In genomic region chr1:33499603-33500002, GRCm38 (mm10) we compare ENCODE assay signal across 14 mouse cellular contexts.
DNase-seq lines count a peak whose midpoint lies in the region; ATAC-seq and TF ChIP-seq lines count a peak whose summit lies in the region.
"Had no signal": no experiment of that assay in that cellular context is flagged by ENCODE, and none has a peak within 500 bp of the region (broad histone marks: within the 10 kb centered on the region; RNA-seq: fewer than 3 reads in every experiment).

No protein-coding gene starts in this region.

- H3K9me3 ChIP-seq in G1E (replicated peaks): no peaks in the 10 kb centered on the region
- H3K9me3 ChIP-seq in heart, embryonic 10.5 days: no peaks in the 10 kb centered on the region
- H3K9me3 ChIP-seq: lung, embryonic 15.5 days; midbrain, embryonic 15.5 days had no signal

- peaks cover 69% of the 10 kb centered on the region for H3K36me3 ChIP-seq in G1E (replicated peaks)
- no peaks in the 10 kb centered on the region; the same call in 1 of the 2 replicates for H3K36me3 ChIP-seq in heart, embryonic 10.5 days
- H3K36me3 ChIP-seq: lung, embryonic 15.5 days; midbrain, embryonic 15.5 days had no signal

- H3K4me3 ChIP-seq in cerebellum, adult 2 months (replicated peaks; ENCODE audit: insufficient read depth, low read depth, low read length): no peak overlapping the region
- peak overlapping the region; percentile 15; the same call in 1 of the 2 replicates for H3K4me3 ChIP-seq in G1E (ENCODE audit: low read depth, low read length)
- no peak overlapping the region for H3K4me3 ChIP-seq in heart, embryonic 10.5 days
- H3K4me3 ChIP-seq: heart, adult 2 months; lung, embryonic 15.5 days; midbrain, embryonic 15.5 days had no signal

- no peaks in the 10 kb centered on the region; the same call in 1 of the 2 replicates for H3K27me3 ChIP-seq in cerebellum, adult 2 months (ENCODE audit: control insufficient read depth, insufficient read depth, low read length)
- no peaks in the 10 kb centered on the region for H3K27me3 ChIP-seq in G1E (ENCODE audit: insufficient read depth, low read length)
- no peaks in the 10 kb centered on the region for H3K27me3 ChIP-seq in heart, embryonic 10.5 days (ENCODE audit: insufficient read depth, poor library complexity, severe bottlenecking)
- H3K27me3 ChIP-seq: lung, embryonic 15.5 days; midbrain, embryonic 15.5 days had no signal

- peak; percentile 24 to 53 for DNase-seq in cerebellum, adult 2 months
- DNase-seq in G1E (ENCODE audit: low spot score): peak; percentile 78
- peak; percentile 18 to 40 for DNase-seq in cerebellum, postnatal 14 days
- DNase-seq in heart, embryonic 10.5 days (ENCODE audit: low spot score): no peak
- no peak for DNase-seq in heart, adult 11 months
- DNase-seq: heart, adult 2 months; kidney, postnatal 10 days had no signal

- ATAC-seq in cerebellum, adult (ENCODE audit: insufficient number of reproducible peaks, low FRiP score, low TSS enrichment): no peak
- peak; percentile 97 for ATAC-seq in G1E (ENCODE audit: extremely low read depth, insufficient number of reproducible peaks, low FRiP score, poor library complexity, severe bottlenecking)
- peak; percentile 32; the same call in 1 of the 2 replicates for ATAC-seq in megakaryocyte progenitor cell, adult 5-6 weeks (replicated peaks; ENCODE audit: poor library complexity)
- ATAC-seq in inflammation-experienced regulatory T-cells, adult 6 months: no peak
- ATAC-seq: intestine, postnatal 0 days; midbrain, embryonic 15.5 days had no signal

- TF ChIP-seq CTCF in cerebellum, adult 2 months (IDR thresholded peaks at IDR 0.05; ENCODE audit: borderline replicate concordance, insufficient read depth, low read depth, low read length): no peak
- no peak for TF ChIP-seq CTCF in G1E (IDR thresholded peaks at IDR 0.05; ENCODE audit: low read depth, low read length)

- 59% methylated on average over 4 of the region's 4 CpGs for WGBS in cerebellum, adult 2 months
- WGBS in heart, embryonic 10.5 days: 84% methylated on average over 4 of the region's 4 CpGs

- no peak overlapping the region for H3K27ac ChIP-seq in cerebellum, adult 2 months (ENCODE audit: insufficient read depth, low read length)
- H3K27ac ChIP-seq in heart, embryonic 10.5 days: no peak overlapping the region
- H3K27ac ChIP-seq: heart, adult 2 months; hindbrain, embryonic 14.5 days; lung, embryonic 15.5 days; midbrain, embryonic 15.5 days had no signal

- TF ChIP-seq POLR2A in cerebellum, adult 2 months (IDR thresholded peaks at IDR 0.05; ENCODE audit: borderline replicate concordance, insufficient read depth, low read length): no peak

- peaks cover 9% of the 10 kb centered on the region; the same call in 1 of the 2 replicates for H3K4me1 ChIP-seq in cerebellum, adult 2 months (ENCODE audit: control insufficient read depth, insufficient read depth, low read length)
- peaks cover 48% of the 10 kb centered on the region for H3K4me1 ChIP-seq in G1E (ENCODE audit: insufficient read depth, low read depth, low read length)
- no peaks in the 10 kb centered on the region for H3K4me1 ChIP-seq in heart, embryonic 10.5 days
- H3K4me1 ChIP-seq: lung, embryonic 15.5 days had no signal

Comparison
In these comparisons a context has a peak if more than half of its experiments do, and no peak if none do; other contexts are left out.
1. DNase-seq: peak in cerebellum, adult 2 months (2 of 2), G1E (single experiment) and cerebellum, postnatal 14 days (2 of 2); none in heart, embryonic 10.5 days (single experiment) and heart, adult 11 months (single experiment).
2. ATAC-seq: peak in G1E (single experiment) and megakaryocyte progenitor cell, adult 5-6 weeks (single experiment); none in cerebellum, adult (single experiment) and inflammation-experienced regulatory T-cells, adult 6 months (single experiment).